Mouse (Mus musculus) embryo, embryonic 10.5 days (tissue): Measurements from ENCODE around the gene Zim1.

Experiments
- DNase-seq: peaks from one replicate; pipeline ENCODE4 v3.0.0-alpha.2; 2015; ENCODE audit warnings: low spot score

Gene Zim1

DNA sequence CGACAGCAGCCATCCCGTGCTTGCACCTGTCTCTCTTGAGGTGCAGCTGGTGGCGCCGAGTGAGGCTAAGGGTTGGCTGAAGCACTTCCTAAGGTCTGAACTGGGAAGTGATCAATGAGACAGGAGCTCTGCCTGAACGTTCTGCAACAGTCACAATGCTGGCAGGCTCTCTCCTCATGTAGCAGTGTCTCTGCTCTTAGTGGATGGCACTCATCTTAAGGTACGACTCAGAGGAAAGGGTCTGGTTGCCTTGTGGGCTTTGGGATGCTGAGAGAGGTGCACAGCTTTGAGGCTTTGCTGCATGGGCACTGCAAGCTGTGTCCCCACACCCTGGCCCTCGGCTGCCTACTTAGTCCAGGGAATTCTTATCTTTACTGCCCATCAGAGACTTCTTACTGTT lies 45.0 kb downstream of the Zim1 start:
- no peak for DNase-seq

DNA sequence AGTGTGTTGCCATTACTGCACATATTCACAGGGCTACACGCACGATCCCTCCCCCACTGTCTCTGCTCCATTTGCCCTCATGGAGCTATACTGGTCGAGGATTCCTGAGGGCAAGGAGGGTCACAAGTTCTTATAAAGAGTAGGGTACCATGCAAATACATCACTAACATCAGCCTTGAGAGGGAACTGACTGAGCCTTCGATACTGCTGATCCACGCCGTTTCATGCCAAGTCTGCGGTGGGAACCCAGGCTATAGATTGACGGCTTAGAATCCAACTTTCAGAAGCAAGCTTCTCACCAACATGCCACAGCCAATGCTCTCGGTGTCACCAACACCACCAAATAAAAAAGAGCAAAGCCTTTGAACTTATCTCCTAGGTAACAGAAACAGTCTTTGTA lies 45.7 kb downstream of the Zim1 start:
- no peak for DNase-seq

DNA sequence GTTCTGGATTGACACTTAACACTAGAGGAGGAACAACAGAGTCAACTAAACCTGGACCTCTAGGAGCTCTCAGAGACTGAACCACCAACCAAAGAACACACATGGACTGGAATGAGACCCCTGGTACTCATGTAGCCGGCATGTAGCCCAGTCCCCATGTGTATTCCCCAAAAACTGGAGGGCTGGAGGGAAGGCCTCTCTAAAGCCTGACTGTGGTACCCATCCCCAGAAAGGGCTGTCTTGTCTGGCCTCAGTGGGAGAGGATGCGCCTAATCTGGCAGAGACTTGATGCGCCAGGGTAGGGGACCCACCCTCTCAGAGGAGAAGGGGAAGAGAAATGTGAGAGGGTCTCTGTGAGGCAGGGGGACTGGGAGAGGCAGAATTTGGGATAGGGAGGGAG lies 50.4 kb downstream of the Zim1 start:
- no peak for DNase-seq

DNA sequence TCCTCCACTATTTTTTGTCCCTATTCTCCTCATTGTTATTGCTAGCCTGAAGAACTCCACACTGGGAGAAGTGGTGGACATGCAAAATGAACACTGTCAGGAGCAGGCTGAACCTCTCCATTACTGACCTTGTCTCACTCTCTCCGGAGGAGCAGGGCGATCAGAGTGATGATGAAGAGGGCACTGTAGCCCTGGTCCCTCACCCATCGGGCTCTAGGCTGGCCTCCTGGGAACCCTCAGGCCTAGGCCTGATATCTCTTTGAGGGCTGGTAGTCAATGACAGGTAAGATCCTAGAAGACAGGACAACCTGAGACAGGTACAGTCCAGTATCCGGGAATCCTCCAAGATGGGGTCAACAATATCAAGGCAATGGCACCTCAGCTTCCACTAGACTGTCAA lies 58.2 kb downstream of the Zim1 start:
- no peak for DNase-seq

DNA sequence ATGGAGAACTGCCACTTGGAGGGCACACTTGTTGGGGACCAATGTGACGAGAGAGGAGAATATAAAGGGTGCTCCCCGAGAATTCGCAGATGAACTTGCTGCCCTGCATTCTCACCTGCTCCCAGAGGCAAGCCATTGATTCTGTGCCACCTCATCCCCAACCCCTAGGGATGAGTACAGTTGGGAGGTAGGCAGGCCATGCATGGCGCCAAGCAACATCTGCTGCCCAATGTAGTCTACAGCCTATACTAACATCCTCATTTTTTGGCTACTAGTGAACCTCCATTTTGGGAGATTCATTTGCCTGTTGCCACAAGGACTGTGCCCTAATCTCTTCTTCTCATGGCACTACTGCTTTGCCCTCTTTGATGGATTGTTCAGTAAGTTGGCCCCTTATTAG lies 59.5 kb downstream of the Zim1 start:
- DNase-seq = no peak

DNA sequence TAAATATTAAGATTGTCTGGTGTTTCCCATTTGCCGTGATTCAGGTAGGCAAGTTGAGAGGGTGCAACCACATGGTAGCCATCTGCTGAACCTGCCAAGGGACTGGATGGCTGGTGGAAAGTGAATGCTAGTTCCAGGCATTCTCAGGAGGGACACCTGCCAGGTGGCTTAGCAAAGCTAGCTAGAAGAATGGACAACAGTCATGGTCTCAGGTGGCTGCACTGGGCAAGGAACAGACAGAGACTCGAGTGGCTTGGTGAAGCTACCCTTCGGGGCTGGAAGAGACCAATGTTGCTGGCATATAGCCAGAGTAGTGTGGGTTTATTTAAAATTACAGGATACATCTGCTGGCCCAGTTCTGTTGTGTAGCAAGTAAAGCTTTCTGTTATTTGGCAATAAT lies 60.4 kb downstream of the Zim1 start:
- no peak for DNase-seq
